Mouse (Mus musculus): ENCODE data around the gene Msmb.

DNA sequence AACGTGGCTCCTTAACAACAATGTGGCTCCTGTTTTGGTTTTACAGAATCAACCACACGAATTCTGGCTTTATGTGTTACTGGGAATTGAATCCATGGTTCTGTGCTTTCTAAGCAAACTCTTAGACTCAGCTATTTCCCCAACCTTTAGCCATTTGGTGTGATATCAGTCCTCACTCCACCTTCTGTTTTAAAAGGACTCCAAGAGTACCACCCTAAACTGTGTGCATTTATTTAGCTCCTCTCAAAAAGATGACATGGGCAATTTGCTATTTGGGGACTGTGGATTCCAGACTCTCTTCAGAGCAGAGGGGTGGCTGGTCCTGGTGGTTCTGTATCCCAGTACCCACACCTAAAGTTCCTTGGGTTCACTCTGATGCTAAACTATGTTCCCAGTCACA is 4.8 kb downstream of the Msmb start:
- TF ChIP-seq CTCF (IDR thresholded peaks at IDR 0.05; ENCODE audit: borderline replicate concordance, insufficient read depth, low read length): no peak
- no peak for TF ChIP-seq POLR2A (IDR thresholded peaks at IDR 0.05; ENCODE audit: low read depth, low read length)
